Mouse (Mus musculus): ENCODE measurements around the gene Rtbdn. TPM values are rescaled to one million over a fixed set of nuclear protein-coding genes. Genes with fewer than 3 reads are reported as not detected.
"Not testable (repeated sequence)": the region's sequence is repeated elsewhere in the genome, so short reads cannot be mapped to it uniquely, and the experiment has no call there.

Rtbdn gene
- 0.93 and 1.1 TPM in 2 replicates for polyA plus RNA-seq (2016; fragmentation: Nextera tagmentation; extraction: Ambion mirVana)

DNA sequence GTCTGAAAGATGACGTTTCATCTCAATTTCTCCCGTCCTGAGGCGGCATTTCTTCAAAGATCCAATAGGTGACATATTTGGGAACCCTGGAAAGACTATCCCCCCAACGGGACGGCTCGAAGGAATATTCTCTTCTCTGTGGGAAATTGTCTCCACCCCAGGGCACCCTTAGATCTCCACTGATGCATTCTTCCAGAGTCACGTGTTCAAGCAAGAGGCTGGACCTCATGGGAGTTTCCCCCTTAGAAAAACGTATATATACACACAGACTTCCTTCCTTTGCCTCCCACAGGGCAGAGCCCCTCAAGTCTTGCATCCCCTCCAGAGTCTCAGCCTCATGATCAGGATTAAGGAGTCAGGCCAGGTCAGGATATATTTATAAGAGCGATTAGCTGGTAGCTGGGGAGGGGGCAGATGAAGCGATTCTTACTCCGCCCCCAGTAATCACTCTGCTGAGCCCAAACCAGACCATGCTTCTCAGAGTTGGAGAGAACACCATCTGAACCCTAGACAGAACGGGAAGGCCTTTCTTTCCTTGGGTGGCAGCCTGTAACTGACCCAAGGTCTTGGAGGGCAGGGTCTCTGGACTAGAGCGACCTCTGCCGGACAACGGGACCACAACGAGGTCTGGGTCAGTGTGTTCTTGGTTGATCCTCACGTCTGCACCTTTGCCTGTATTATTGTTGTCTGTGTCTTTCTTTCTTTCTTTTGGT is at the start of gene Rtbdn:
TSS of gene Rtbdn (plus strand) at position 464 of the 713 bp plus-strand sequence.
- 9% methylated on average over 17 of the region's 17 CpGs for WGBS
- H3K27me3 ChIP-seq (replicated peaks), result peaks cover 76% of the 10 kb centered on the region

DNA sequence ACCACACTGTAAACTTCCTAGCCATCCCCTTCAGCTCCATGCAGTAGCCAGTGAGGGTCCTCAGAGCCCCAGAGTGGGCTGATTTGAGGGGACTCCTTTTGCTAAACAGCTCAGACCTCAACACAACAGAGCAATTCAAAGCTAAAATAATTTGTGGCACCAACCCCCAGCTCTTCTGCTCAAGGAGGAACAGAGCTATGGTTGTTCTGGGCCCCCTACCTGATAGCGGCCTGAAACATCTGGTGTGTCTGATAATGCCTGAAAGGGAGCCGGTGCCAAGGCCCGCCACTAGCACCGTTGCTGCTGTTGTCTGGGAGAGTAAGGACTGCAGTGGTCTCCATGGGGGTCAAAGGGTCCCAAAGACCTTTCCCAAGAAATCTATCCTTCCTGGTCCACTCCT is 45.7 kb upstream of the Rtbdn start:
- no peak for ATAC-seq (ENCODE audit: low FRiP score, low read depth)
- no peak overlapping the region for H3K4me3 ChIP-seq
- H3K36me3 ChIP-seq, result no peaks in the 10 kb centered on the region
- no peaks in the 10 kb centered on the region for H3K9me3 ChIP-seq
- H3K4me2 ChIP-seq (replicated peaks), result no peak overlapping the region
- H3K9ac ChIP-seq, result no peak overlapping the region
- H3K4me1 ChIP-seq, result peaks cover 13% of the 10 kb centered on the region
- peaks cover 14% of the 10 kb centered on the region; the same call in 1 of the 2 replicates for H3K27me3 ChIP-seq (replicated peaks)
- 76% methylated on average over 4 of the region's 4 CpGs for WGBS
- no peak overlapping the region for H3K27ac ChIP-seq

More for the DNA sequence above, at the start of gene Rtbdn:
- ATAC-seq (ENCODE audit: low FRiP score, low read depth), result no peak
- Histone ChIP-seq H3K9ac (peak within 1 kb of the TSS; percentile 72), H3K4me3 (peak within 1 kb of the TSS; percentile 62), H3K4me2 (replicated peaks) (peak within 1 kb of the TSS; percentile 94), H3K27ac (no peak within 1 kb of the TSS), H3K4me1 (peaks cover 17% of the 10 kb centered on the region; the same call in 1 of the 2 replicates), H3K9me3 (no peaks in the 10 kb centered on the region), H3K36me3 (no peaks in the 10 kb centered on the region)

DNA sequence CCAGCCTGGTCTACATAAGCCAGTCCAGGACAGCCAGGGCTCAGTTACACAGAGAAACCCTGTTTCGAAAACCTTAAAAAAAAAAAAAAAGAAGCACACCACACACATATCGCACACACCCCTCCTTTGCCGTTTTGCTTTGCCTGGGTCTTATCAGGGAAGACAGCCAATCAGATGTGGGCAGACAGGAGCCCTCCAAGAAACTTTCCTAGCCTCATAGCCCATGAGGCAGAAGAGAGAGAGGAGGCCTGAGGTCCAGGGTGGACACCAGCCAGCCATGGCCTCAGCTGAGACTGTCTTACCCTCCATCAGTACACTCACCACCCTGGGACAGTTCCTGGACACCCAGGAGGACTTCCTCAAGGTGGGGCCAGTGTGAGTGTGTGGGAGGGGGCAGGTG is 45.0 kb upstream of the Rtbdn start, which contains the start of gene Klf1:
TSS of gene Klf1 (plus strand) at position 177 of the 400 bp plus-strand sequence.
- peaks cover 13% of the 10 kb centered on the region for H3K4me1 ChIP-seq
- peak within 1 kb of the TSS; percentile 93 for H3K4me2 ChIP-seq (replicated peaks)
- ATAC-seq (ENCODE audit: low FRiP score, low read depth), result no peak
- WGBS, result 77% methylated on average over 3 of the region's 3 CpGs
- H3K9ac ChIP-seq, result peak within 1 kb of the TSS; percentile 64
- H3K4me3 ChIP-seq, result peak within 1 kb of the TSS; percentile 52
- H3K27ac ChIP-seq, result no peak within 1 kb of the TSS
- no peaks in the 10 kb centered on the region for H3K9me3 ChIP-seq
- H3K36me3 ChIP-seq, result no peaks in the 10 kb centered on the region
- peaks cover 14% of the 10 kb centered on the region; the same call in 1 of the 2 replicates for H3K27me3 ChIP-seq (replicated peaks)

DNA sequence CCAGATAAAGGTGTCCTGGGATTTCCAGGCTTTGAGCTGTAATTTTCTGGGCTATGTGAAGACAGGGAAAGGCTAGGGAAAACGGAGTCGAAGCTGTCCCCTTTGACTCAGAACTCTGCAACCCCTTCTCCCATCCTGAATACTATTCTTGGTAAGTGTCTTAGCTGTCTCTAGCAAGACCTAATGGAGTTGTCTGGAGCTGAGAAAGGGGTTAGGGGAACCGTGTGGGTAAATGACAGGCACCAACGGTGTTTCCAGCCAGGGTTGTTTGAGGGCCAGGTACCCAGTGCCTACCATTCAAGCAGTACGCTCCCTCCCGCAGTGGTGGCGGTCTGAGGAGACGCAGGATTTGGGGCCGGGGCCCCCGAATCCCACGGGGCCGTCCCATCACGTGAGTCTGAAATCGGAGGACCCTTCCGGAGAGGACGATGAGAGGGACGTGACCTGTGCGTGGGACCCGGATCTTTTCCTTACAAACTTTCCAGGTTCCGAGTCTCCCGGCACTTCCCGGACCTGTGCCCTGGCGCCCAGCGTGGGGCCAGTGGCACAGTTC is 44.3 kb upstream of the Rtbdn start:
- Histone ChIP-seq H3K4me2 (replicated peaks) (peak overlapping the region; percentile 93), H3K4me3 (peak overlapping the region; percentile 52), H3K4me1 (peaks cover 13% of the 10 kb centered on the region), H3K9ac (peak overlapping the region; percentile 64), H3K9me3 (no peaks in the 10 kb centered on the region), H3K36me3 (no peaks in the 10 kb centered on the region), H3K27me3 (replicated peaks) (peaks cover 14% of the 10 kb centered on the region; the same call in 1 of the 2 replicates), H3K27ac (no peak overlapping the region)
- 3% methylated on average over 24 of the region's 24 CpGs for WGBS
- peak; percentile 46; the same call in 1 of the 2 replicates for ATAC-seq (ENCODE audit: low FRiP score, low read depth)

DNA sequence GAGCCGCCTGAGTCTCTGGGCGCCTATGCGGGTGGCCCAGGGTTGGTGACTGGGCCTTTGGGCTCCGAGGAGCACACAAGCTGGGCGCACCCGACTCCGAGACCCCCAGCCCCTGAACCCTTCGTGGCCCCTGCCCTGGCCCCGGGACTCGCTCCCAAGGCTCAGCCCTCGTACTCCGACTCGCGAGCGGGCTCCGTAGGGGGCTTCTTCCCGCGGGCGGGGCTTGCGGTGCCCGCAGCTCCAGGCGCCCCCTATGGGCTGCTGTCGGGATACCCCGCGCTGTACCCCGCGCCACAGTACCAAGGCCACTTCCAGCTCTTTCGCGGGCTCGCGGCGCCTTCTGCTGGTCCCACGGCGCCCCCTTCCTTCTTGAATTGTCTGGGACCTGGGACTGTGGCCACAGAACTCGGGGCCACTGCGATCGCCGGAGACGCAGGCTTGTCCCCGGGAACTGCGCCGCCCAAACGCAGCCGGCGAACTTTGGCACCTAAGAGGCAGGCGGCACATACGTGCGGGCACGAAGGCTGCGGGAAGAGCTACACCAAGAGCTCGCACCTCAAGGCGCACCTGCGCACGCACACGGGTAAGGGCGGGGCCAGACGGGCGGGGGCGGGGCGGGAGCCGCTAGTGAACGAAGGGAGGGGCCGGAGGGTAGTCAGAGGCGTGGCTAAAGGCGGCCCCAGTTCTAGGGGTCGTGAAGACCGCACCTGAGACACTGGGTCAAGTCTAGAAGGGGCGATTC is 43.7 kb upstream of the Rtbdn start:
- peak overlapping the region; percentile 64 for H3K9ac ChIP-seq
- peak overlapping the region; percentile 52 for H3K4me3 ChIP-seq
- H3K9me3 ChIP-seq, result no peaks in the 10 kb centered on the region
- H3K27me3 ChIP-seq (replicated peaks), result peaks cover 14% of the 10 kb centered on the region; the same call in 1 of the 2 replicates
- peak; percentile 87 for ATAC-seq (ENCODE audit: low FRiP score, low read depth)
- no peaks in the 10 kb centered on the region for H3K36me3 ChIP-seq
- H3K4me1 ChIP-seq, result peaks cover 13% of the 10 kb centered on the region
- peak overlapping the region; percentile 93 for H3K4me2 ChIP-seq (replicated peaks)
- WGBS, result under 1% methylated on average over 68 of the region's 68 CpGs
- H3K27ac ChIP-seq, result no peak overlapping the region

DNA sequence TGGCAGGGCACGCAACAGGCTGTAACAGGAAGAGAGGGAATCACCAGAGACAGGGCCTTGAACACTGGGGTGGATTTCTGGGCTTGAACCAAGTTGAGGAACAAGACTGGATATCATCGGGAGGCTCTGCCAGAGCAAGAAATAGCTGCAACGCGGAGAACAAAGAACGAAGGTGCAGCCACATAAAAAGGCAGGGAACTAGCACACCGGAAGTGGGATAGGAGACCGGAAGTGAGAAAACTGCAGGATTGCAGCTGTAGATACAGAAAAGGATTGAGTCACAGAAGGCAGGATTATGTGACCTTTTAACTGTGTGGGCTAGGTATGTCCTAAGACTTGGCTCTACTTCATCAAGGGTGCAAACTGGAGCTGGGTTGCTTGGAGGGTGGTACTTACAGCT is 42.4 kb upstream of the Rtbdn start:
- ATAC-seq (ENCODE audit: low FRiP score, low read depth), result no peak
- Histone ChIP-seq H3K36me3 (no peaks in the 10 kb centered on the region), H3K4me3 (no peak overlapping the region), H3K9ac (no peak overlapping the region), H3K4me2 (replicated peaks) (no peak overlapping the region), H3K9me3 (no peaks in the 10 kb centered on the region), H3K27me3 (replicated peaks) (peaks cover 19% of the 10 kb centered on the region), H3K4me1 (peaks cover 21% of the 10 kb centered on the region), H3K27ac (no peak overlapping the region)
- 90% methylated on average over 7 of the region's 7 CpGs for WGBS

DNA sequence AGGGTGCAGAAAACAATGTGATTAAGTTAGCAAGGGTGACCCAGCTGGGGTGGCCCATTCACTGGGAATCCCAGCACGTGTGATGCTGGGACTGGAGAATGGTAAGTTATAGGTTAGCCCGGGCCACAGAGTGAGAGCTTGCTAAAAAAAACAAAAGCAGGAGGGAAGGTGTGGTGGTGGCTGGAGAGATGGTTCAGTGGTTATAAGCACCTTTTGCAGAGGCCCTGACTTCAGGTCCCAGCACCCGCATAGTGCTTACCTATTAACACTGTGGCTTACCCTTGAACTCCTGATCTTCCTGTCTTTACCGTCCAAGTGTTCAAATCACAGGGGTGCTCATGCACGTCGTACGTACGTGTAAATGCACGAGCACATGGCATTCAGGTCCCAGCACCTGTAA is 39.8 kb upstream of the Rtbdn start:
- no peak overlapping the region for H3K4me3 ChIP-seq
- 91% methylated on average over 9 of the region's 9 CpGs for WGBS

DNA sequence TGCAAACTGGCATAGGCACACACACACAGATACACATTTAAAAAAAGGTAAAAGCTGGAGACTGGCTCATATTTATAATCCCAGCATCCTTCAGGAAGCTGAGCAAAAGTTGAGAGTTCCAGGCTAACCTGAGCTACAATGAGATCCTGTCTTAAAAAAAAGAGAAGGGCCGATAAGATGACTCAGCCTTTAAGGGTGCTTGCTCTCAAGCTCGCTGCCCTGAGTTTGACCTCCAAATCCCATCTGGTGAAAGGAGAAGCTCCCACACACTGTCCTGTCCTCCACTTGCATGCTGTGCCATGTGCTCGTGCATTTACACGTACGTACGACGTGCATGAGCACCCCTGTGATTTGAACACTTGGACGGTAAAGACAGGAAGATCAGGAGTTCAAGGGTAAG is 39.3 kb upstream of the Rtbdn start:
- Histone ChIP-seq H3K4me3 (no peak overlapping the region), H3K4me2 (replicated peaks) (no peak overlapping the region), H3K36me3 (peaks cover 23% of the 10 kb centered on the region), H3K27ac (no peak overlapping the region), H3K4me1 (peaks cover 22% of the 10 kb centered on the region), H3K27me3 (replicated peaks) (peaks cover 39% of the 10 kb centered on the region), H3K9me3 (no peaks in the 10 kb centered on the region), H3K9ac (no peak overlapping the region)
- no peak for ATAC-seq (ENCODE audit: low FRiP score, low read depth)
- WGBS, result 76% methylated on average over 8 of the region's 8 CpGs

More for the DNA sequence above, 39.8 kb upstream of the Rtbdn start:
- Histone ChIP-seq H3K36me3 (peaks cover 18% of the 10 kb centered on the region), H3K9me3 (no peaks in the 10 kb centered on the region), H3K27ac (no peak overlapping the region), H3K9ac (no peak overlapping the region), H3K27me3 (replicated peaks) (peaks cover 38% of the 10 kb centered on the region), H3K4me2 (replicated peaks) (no peak overlapping the region), H3K4me1 (peaks cover 22% of the 10 kb centered on the region)
- no peak for ATAC-seq (ENCODE audit: low FRiP score, low read depth)

DNA sequence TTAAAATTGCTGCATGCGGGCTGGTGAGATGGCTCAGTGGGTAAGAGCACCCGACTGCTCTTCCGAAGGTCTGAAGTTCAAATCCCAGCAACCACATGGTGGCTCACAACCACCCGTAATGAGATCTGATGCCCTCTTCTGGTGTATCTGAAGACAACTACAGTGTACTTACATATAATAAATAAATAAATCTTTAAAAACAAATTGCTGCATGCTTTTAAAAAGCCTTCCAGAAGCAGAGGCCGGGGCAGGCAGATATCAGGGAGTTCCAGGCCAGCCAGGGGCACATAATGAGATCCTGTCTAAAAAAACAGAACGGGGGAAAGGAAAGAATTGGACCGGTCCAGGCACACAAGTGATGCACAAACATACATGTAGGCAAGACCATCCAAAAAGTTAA is 38.8 kb upstream of the Rtbdn start:
- not testable (repeated sequence) for H3K27ac ChIP-seq; ATAC-seq (ENCODE audit: low FRiP score, low read depth); H3K9ac ChIP-seq; H3K9me3 ChIP-seq
- peaks cover 40% of the 10 kb centered on the region for H3K27me3 ChIP-seq (replicated peaks)
- H3K4me1 ChIP-seq, result peaks cover 23% of the 10 kb centered on the region
- peaks cover 28% of the 10 kb centered on the region for H3K36me3 ChIP-seq
- H3K4me3 ChIP-seq, result peak overlapping the region; percentile 48
- peak overlapping the region; percentile 69 for H3K4me2 ChIP-seq (replicated peaks)
- WGBS, result 39% methylated on average over 7 of the region's 7 CpGs

DNA sequence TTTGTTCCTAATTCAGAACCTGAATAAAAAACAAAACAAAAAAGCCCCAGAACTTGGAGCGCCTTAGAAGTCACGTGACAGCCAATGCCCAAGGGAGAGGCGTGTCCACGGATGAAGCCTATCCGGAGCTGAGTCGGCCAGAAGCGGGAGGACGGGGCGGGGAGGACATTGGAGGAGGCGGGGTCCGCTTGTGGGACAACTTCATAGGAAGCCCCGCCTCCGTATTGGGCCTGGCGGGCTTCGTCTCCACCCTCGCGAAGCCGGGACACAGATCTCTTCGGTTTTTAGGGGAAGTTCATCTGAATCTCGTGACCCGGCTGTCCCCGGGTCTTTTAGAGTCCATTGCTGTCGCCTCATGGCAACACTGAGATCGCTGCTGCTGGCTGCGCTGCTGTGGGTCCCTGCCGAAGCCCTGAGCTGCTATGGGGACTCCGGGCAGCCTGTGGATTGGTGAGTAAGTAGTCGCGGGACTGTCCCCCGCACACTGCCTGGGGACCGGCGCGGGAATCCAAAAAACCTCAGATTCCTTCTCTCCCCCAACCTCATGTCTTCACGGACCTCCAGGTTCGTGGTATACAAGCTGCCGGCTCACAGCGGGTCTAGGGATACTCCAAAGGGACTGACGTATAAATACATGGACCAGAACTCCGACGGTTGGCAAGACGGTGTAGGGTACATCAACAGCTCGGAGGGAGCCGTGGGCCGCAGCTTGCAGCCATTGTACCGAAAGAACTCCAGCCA is 38.2 kb upstream of the Rtbdn start, which contains the start of gene Dnase2a:
TSS of gene Dnase2a (plus strand) at position 140 of the 741 bp plus-strand sequence.
- peaks cover 46% of the 10 kb centered on the region for H3K27me3 ChIP-seq (replicated peaks)
- H3K4me1 ChIP-seq, result peaks cover 21% of the 10 kb centered on the region
- H3K9me3 ChIP-seq, result no peaks in the 10 kb centered on the region
- peak within 1 kb of the TSS; percentile 69 for H3K4me2 ChIP-seq (replicated peaks)
- H3K4me3 ChIP-seq, result peak within 1 kb of the TSS; percentile 48
- WGBS, result under 1% methylated on average over 45 of the region's 45 CpGs
- peaks cover 30% of the 10 kb centered on the region for H3K36me3 ChIP-seq
- H3K9ac ChIP-seq, result peak within 1 kb of the TSS; percentile 57; the same call in 1 of the 2 replicates
- peak; percentile 88 for ATAC-seq (ENCODE audit: low FRiP score, low read depth)
- no peak within 1 kb of the TSS for H3K27ac ChIP-seq

DNA sequence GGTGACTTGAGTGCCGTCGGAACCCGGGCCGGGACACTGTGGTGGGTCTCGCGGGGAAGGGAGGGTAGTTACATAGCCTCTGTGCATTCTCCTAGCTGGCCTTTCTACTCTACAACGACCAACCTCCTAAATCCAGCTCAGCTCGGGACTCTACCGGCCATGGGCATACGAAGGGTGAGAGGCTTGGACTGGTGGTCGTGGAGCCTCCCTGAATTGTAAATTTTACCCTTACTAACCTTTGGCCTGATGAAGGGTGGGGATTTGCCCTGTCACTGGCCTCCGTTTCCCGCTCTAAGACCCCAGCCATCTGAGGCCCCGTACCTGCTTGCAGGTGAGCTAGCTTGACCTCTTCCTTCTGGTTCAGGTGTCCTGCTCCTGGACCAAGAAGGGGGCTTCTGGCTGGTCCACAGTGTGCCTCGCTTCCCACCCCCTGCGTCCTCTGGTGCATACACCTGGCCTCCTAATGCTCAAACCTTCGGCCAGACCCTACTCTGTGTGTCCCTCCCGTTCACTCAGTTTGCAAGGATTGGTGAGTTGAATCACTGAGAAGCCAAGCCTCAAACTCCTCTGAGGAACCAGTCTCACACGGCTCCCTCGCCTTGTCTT is 37.5 kb upstream of the Rtbdn start:
- peak; percentile 16 for ATAC-seq (ENCODE audit: low FRiP score, low read depth)
- Histone ChIP-seq H3K9me3 (no peaks in the 10 kb centered on the region), H3K4me1 (peaks cover 19% of the 10 kb centered on the region), H3K9ac (peak overlapping the region; percentile 57; the same call in 1 of the 2 replicates), H3K4me2 (replicated peaks) (peak overlapping the region; percentile 69), H3K27me3 (replicated peaks) (peaks cover 53% of the 10 kb centered on the region), H3K27ac (no peak overlapping the region), H3K4me3 (peak overlapping the region; percentile 48), H3K36me3 (peaks cover 34% of the 10 kb centered on the region)
- 47% methylated on average over 20 of the region's 20 CpGs for WGBS
